Mouse (Mus musculus): ENCODE results near the gene Cactin. TPM values are rescaled to one million over a fixed set of nuclear protein-coding genes. Genes with fewer than 3 reads are reported as not detected.

Gene Cactin
- total RNA-seq, 2 experiments from 2014 or later, result 30.5 to 34.6 TPM

- DNase-seq (ENCODE audit: low spot score in 2 of 2), result no peak
Observed at GRCm38 (mm10) chr10:81362336-81362949, 41.5 kb downstream of the Cactin start.

- DNase-seq (ENCODE audit: low spot score in 2 of 2), result no peak
Observed at GRCm38 (mm10) chr10:81363436-81364346, 42.8 kb downstream of the Cactin start.

GRCm38 (mm10) chr10:81364666-81365065 is 43.8 kb downstream of the Cactin start:
- no peak for DNase-seq (ENCODE audit: low spot score in 2 of 2)

- DNase-seq (ENCODE audit: low spot score in 2 of 2), result peak in 1 of 2 experiments; percentile 56
Observed at GRCm38 (mm10) chr10:81365073-81365472, 44.2 kb downstream of the Cactin start.

GRCm38 (mm10) chr10:81365672-81366476 is 45.0 kb downstream of the Cactin start, which contains the start of gene 4930404N11Rik:
TSS of gene 4930404N11Rik (minus strand) at chr10:81365816.
- DNase-seq (ENCODE audit: low spot score in 2 of 2), result no peak

GRCm38 (mm10) chr10:81366477-81367206 is 45.7 kb downstream of the Cactin start:
- DNase-seq (ENCODE audit: low spot score in 2 of 2), result no peak

- DNase-seq (ENCODE audit: low spot score in 2 of 2), result no peak
Observed at GRCm38 (mm10) chr10:81367207-81367495, 46.2 kb downstream of the Cactin start.

GRCm38 (mm10) chr10:81375322-81375721 is 54.4 kb downstream of the Cactin start:
- DNase-seq (ENCODE audit: low spot score in 2 of 2), result no peak

Small RNA genes lying within 50 kb of the gene (microRNA-seq; reads per million reads assigned to microRNA genes)
- gene Mir3057, result 20.4 to 29.8 reads per million in 2 experiments

Other genes with a start within 250 kb of the Cactin start
- gene Creb3l3, start 222.2 kb upstream of the Cactin start, total RNA-seq (2021), result under 1 TPM; 0.35 to 0.67 TPM
- 100 to 1,000 TPM; 133 to 137 TPM for gene Map2k2, start 215.2 kb upstream of the Cactin start, total RNA-seq (2021)
- gene Zbtb7a, start 185.9 kb upstream of the Cactin start, total RNA-seq (2021), result 100 to 1,000 TPM; 135 to 137 TPM
- gene Pias4, start 153.2 kb upstream of the Cactin start, total RNA-seq (2021), result 10 to 100 TPM; 27.8 to 28.8 TPM
- 100 to 1,000 TPM; 899 to 919 TPM for gene Eef2, start 144.5 kb upstream of the Cactin start, total RNA-seq (2021)
- 10 to 100 TPM; 77.4 to 80.3 TPM for gene Dapk3, start 138.1 kb upstream of the Cactin start, total RNA-seq (2021)
- gene 4930442H23Rik, start 137.3 kb upstream of the Cactin start, total RNA-seq (2021), result not detected
- gene Nmrk2, start 119.1 kb upstream of the Cactin start, total RNA-seq (2021), result not detected
- gene Atcay, start 90.3 kb upstream of the Cactin start, total RNA-seq (2021), result 100 to 1,000 TPM; 197 to 204 TPM
- 10 to 100 TPM; 59.2 to 65.5 TPM for gene Zfr2, start 87.9 kb upstream of the Cactin start, total RNA-seq (2021)
- gene Matk, start 68.2 kb upstream of the Cactin start, total RNA-seq (2021), result 100 to 1,000 TPM; 187 to 195 TPM
- 10 to 100 TPM; 38.8 to 43.5 TPM for gene Mrpl54, start 54.2 kb upstream of the Cactin start, total RNA-seq (2021)
- gene Apba3, start 54.1 kb upstream of the Cactin start, total RNA-seq (2021), result 10 to 100 TPM; 36.7 to 42.7 TPM
- gene Tjp3, start 29.5 kb upstream of the Cactin start, total RNA-seq (2021), result under 1 TPM; 0.16 to 0.23 TPM
- 100 to 1,000 TPM; 415 to 417 TPM for gene Pip5k1c, start 28.1 kb upstream of the Cactin start, total RNA-seq (2021)
- 1 to 10 TPM; 1.1 to 1.5 TPM for gene Tbxa2r, start 7.6 kb downstream of the Cactin start, total RNA-seq (2021)
- gene Gipc3, start 22.2 kb downstream of the Cactin start, total RNA-seq (2021), result 1 to 10 TPM; 2.5 to 3.6 TPM
- gene Hmg20b, start 29.4 kb downstream of the Cactin start, total RNA-seq (2021), result 10 to 100 TPM; 28.9 to 30.5 TPM
- gene Mfsd12, start 36.4 kb downstream of the Cactin start, total RNA-seq (2021), result 10 to 100 TPM; 38.1 to 42.0 TPM
- gene 4930404N11Rik, start 44.7 kb downstream of the Cactin start, total RNA-seq (2021), result 1 to 10 TPM; 1.2 to 1.3 TPM
- gene Fzr1, start 57.4 kb downstream of the Cactin start, total RNA-seq (2021), result 10 to 100 TPM; 71.1 to 72.1 TPM
- 10 to 100 TPM; 87.4 to 97.6 TPM for gene Dohh, start 63.3 kb downstream of the Cactin start, total RNA-seq (2021)
- 1 to 10 TPM; 3.1 to 3.8 TPM for gene Gm48551, start 63.4 kb downstream of the Cactin start, total RNA-seq (2021)
- 1 to 10 TPM; 2.7 to 2.8 TPM for gene Gm48552, start 67.9 kb downstream of the Cactin start, total RNA-seq (2021)
- gene Smim24, start 71.9 kb downstream of the Cactin start, total RNA-seq (2021), result 1 to 10 TPM; 1.1 to 1.2 TPM
- 10 to 100 TPM; 84.7 to 91.7 TPM for gene Nfic, start 134.5 kb downstream of the Cactin start, total RNA-seq (2021)
- 100 to 1,000 TPM; 242 to 259 TPM for gene Celf5, start 161.6 kb downstream of the Cactin start, total RNA-seq (2021)
- 10 to 100 TPM; 68.1 to 85.1 TPM for gene Ncln, start 175.3 kb downstream of the Cactin start, total RNA-seq (2021)
- under 1 TPM; 0.58 to 0.82 TPM for gene S1pr4, start 179.0 kb downstream of the Cactin start, total RNA-seq (2021)
- 1 to 10 TPM; 2.6 to 3.5 TPM for gene Gna15, start 203.1 kb downstream of the Cactin start, total RNA-seq (2021)
- 100 to 1,000 TPM; 105 to 114 TPM for gene Gna11, start 224.1 kb downstream of the Cactin start, total RNA-seq (2021)
- gene Aes, start 238.4 kb downstream of the Cactin start, total RNA-seq (2021), result 100 to 1,000 TPM; 700 to 737 TPM